Mouse (Mus musculus) ES-E14 (cell line): ENCODE results near the gene Rhebl1. TPM values are rescaled to one million over a fixed set of nuclear protein-coding genes. Genes with fewer than 3 reads are reported as not detected.

Source experiments
- DNase-seq: peaks from one replicate; pipeline ENCODE4 v3.0.0-alpha.2; 2013; ENCODE audit warnings: low read depth, low spot score
- H3K27ac ChIP-seq: 2 replicates; pipeline ENCODE4 v1.5.1; 2012; ENCODE audit warnings: low read depth, mild to moderate bottlenecking, low read length, moderate library complexity, mixed read lengths; ENCODE audit not compliant: poor library complexity, insufficient read depth, severe bottlenecking
- H3K36me3 ChIP-seq: 2 replicates; pipeline ENCODE4 v1.6.1; 2012; ENCODE audit warnings: mild to moderate bottlenecking, low read length, moderate library complexity, mixed read lengths; ENCODE audit not compliant: control insufficient read depth, poor library complexity, insufficient read depth, severe bottlenecking
- H3K4me1 ChIP-seq, 2 experiments: fragments of 150-350 bp in 1 of 2; sonication (generic) in 1 of 2; 2 replicates each; pipeline ENCODE4 v1.6.1; 2012; ENCODE audit warnings: low read length in 2 of 2, mild to moderate bottlenecking in 1 of 2, mixed read lengths in 1 of 2; ENCODE audit not compliant: control insufficient read depth in 2 of 2, insufficient read depth in 2 of 2, poor library complexity in 1 of 2
- H3K4me3 ChIP-seq, 2 experiments: fragments of 150-350 bp in 1 of 2; sonication (generic) in 1 of 2; 2 replicates each; pipeline ENCODE4 v1.5.1; 2012; ENCODE audit warnings: low read length in 2 of 2, low read depth in 1 of 2, mild to moderate bottlenecking in 1 of 2, mixed read lengths in 1 of 2; ENCODE audit not compliant: insufficient read depth in 1 of 2, poor library complexity in 1 of 2, severe bottlenecking in 1 of 2
- H3K9ac ChIP-seq: 2 replicates; pipeline ENCODE4 v1.6.1; 2012; ENCODE audit warnings: low read depth, mild to moderate bottlenecking, low read length, mixed read lengths; ENCODE audit not compliant: poor library complexity, insufficient read depth, severe bottlenecking
- H3K9me3 ChIP-seq: fragments of 150-350 bp; sonication (generic); 2 replicates; pipeline ENCODE4 v1.6.1; 2012; ENCODE audit warnings: low read depth, mild to moderate bottlenecking, low read length; ENCODE audit not compliant: control insufficient read depth, insufficient read depth
- CHD2 ChIP-seq: IDR thresholded peaks from 2 replicates; pipeline ENCODE4 v1.6.1; 2014; ENCODE audit warnings: mild to moderate bottlenecking, low read depth, low read length, inconsistent platforms
- HCFC1 ChIP-seq: IDR thresholded peaks from 2 replicates; pipeline ENCODE4 v1.6.1; 2012; ENCODE audit warnings: low read length, inconsistent platforms, borderline replicate concordance; ENCODE audit not compliant: insufficient read depth
- MAFK ChIP-seq: IDR thresholded peaks from 2 replicates; pipeline ENCODE4 v1.6.1; 2014; ENCODE audit warnings: mild to moderate bottlenecking, low read depth, low read length, inconsistent platforms; ENCODE audit not compliant: insufficient read depth
- ZC3H11A ChIP-seq: IDR thresholded peaks from 2 replicates; pipeline ENCODE4 v1.6.1; 2012; ENCODE audit warnings: low read depth, mild to moderate bottlenecking, inconsistent platforms, low read length, borderline replicate concordance
- ZNF384 ChIP-seq: IDR thresholded peaks from 2 replicates; pipeline ENCODE4 v1.6.1; 2012; ENCODE audit warnings: low read depth, low read length, inconsistent platforms
- in situ Hi-C, 2 experiments: fragments of 600-800 bp; cut with MboI; formaldehyde crosslinking; loops; one replicate each; pipeline ENCODE4 v1.15.1; 2025; ENCODE audit warnings: low sequenced_read_pairs in 2 of 2, inconsistent platforms in 1 of 2; ENCODE audit not compliant: unreplicated experiment in 2 of 2
- total RNA-seq: library from RNA; depleted of rRNA; stranded (reverse); fragments of 300-350 nt; gene quantifications from 2 replicates; pipeline ENCODE4 v1.2.3, GENCODE M21; 2012

The Rhebl1 gene
- total RNA-seq, 1 experiment, result 48.2 TPM

GRCm38 (mm10) chr15:98852071-98852470 lies 42.3 kb downstream of the Rhebl1 start:
- H3K9ac ChIP-seq, result no peak overlapping the region
- no peaks in the 10 kb centered on the region for H3K9me3 ChIP-seq
- H3K4me1 ChIP-seq, result no peaks in the 10 kb centered on the region; a peak in 1 of 4 replicates
- TF ChIP-seq MAFK (no peak), CHD2 (no peak), ZNF384 (no peak), HCFC1 (no peak)
- peaks cover 92% of the 10 kb centered on the region for H3K36me3 ChIP-seq
- no peak for DNase-seq
- H3K4me3 ChIP-seq, result no peak overlapping the region
- in situ Hi-C loops, result no loop called here
- no peak overlapping the region for H3K27ac ChIP-seq

DNA sequence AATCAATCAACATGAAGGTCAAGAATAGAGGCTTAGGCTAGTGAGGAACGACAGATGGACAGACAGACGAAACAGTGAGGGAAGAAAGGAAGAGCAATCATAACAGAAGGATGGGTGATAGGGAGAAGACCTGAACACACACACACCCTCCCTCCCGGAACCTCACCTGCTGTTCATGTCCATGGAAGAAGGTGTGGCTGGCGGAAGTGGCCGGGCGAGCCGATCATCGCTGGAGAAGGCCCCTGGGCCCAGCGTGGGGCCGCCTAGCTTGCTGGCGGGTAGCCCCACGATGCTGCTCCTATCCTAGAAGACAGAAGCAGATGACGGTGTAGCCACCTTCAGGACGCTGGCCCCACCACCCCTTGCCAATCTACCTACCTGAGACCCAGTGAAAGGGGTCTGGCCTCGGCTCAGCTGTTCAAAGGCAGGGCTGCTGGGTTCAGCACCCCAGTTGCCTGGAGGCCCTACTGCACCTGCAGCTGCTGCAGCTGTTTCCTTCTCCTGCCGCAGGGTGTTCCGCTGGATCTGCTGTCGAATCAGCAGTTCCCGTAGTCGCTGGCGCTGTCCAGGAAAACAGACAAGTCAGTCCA lies 43.0 kb downstream of the Rhebl1 start:
- Histone ChIP-seq H3K36me3 (peaks cover 93% of the 10 kb centered on the region), H3K4me3 (no peak overlapping the region), H3K9me3 (no peaks in the 10 kb centered on the region), H3K4me1 (no peaks in the 10 kb centered on the region; a peak in 1 of 4 replicates), H3K27ac (no peak overlapping the region), H3K9ac (no peak overlapping the region)
- DNase-seq, result no peak
- TF ChIP-seq CHD2 (no peak), ZNF384 (no peak)
- in situ Hi-C loops, result no loop called here

DNA sequence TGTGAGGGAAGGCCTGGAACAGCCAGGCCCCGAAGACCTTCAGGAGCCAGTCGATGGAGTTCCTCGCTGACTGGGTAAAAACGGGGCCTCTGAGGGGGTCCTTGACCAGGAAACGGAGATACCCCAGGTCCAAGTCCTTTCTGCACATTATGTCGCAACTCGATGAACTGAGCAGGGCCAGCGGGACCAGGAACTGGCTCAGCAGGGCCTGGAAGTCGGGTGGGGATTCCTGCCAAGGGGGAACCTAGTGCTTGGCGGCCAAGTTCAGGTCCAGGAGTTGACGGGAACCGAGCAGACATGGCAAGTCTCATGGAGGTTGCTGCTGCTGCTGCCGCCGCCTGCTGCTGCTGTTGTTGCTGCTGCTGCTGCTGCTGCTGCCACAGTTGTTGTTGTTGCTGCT lies 43.7 kb downstream of the Rhebl1 start:
- H3K9me3 ChIP-seq, result no peaks in the 10 kb centered on the region
- H3K36me3 ChIP-seq, result peaks cover 93% of the 10 kb centered on the region
- no peak for DNase-seq
- no peak overlapping the region for H3K4me3 ChIP-seq
- in situ Hi-C loops, result no loop called here
- no peak overlapping the region for H3K9ac ChIP-seq
- H3K4me1 ChIP-seq, result no peaks in the 10 kb centered on the region; a peak in 1 of 4 replicates
- TF ChIP-seq ZNF384 (no peak), ZC3H11A (no peak), MAFK (no peak), CHD2 (no peak), HCFC1 (no peak)
- H3K27ac ChIP-seq, result no peak overlapping the region

GRCm38 (mm10) chr15:98849956-98850600 lies 44.3 kb downstream of the Rhebl1 start:
- H3K4me3 ChIP-seq, result no peak overlapping the region
- in situ Hi-C loops, result no loop called here
- no peak overlapping the region for H3K27ac ChIP-seq
- H3K9ac ChIP-seq, result no peak overlapping the region
- no peak for DNase-seq
- no peak for TF ChIP-seq MAFK
- TF ChIP-seq ZC3H11A, result no peak
- no peak for TF ChIP-seq ZNF384
- TF ChIP-seq CHD2, result no peak
- no peak for TF ChIP-seq HCFC1
- H3K36me3 ChIP-seq, result peaks cover 93% of the 10 kb centered on the region
- H3K4me1 ChIP-seq, result no peaks in the 10 kb centered on the region; a peak in 1 of 4 replicates
- no peaks in the 10 kb centered on the region for H3K9me3 ChIP-seq

DNA sequence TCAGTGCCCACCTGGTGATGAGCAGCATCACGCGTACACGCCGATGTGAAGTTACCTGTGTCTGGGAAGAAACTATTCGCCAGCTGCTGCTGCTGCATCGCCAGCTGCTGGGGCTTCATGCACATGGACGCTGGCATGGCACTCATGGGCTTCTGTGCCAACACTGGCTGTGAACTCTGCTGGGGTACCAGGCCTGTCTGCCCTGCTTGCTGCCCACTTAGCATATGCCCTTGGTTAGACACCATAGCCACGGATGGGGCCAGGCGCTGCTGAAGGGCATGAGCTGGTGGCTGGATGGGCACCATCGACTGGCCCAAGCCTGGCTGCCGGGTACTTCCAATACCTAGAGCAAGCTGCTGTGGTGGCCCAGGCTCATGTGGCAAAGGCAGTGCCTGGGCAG lies 45.2 kb downstream of the Rhebl1 start:
- in situ Hi-C loops, result no loop called here

More for the DNA sequence above, 45.2 kb downstream of the Rhebl1 start:
- Histone ChIP-seq H3K27ac (no peak overlapping the region), H3K36me3 (peaks cover 93% of the 10 kb centered on the region), H3K9me3 (no peaks in the 10 kb centered on the region), H3K4me3 (no peak overlapping the region), H3K9ac (no peak overlapping the region), H3K4me1 (no peaks in the 10 kb centered on the region; a peak in 1 of 4 replicates)
- TF ChIP-seq ZNF384 (no peak), CHD2 (no peak), ZC3H11A (no peak), HCFC1 (no peak), MAFK (no peak)
- no peak for DNase-seq
